Mouse (Mus musculus): ENCODE results near the gene Nkg7.

Nkg7 gene

GRCm38 (mm10) chr7:43447801-43448200 lies 10.9 kb downstream of the Nkg7 start:
- no peak for DNase-seq (ENCODE audit: low spot score in 2 of 2)

DNA sequence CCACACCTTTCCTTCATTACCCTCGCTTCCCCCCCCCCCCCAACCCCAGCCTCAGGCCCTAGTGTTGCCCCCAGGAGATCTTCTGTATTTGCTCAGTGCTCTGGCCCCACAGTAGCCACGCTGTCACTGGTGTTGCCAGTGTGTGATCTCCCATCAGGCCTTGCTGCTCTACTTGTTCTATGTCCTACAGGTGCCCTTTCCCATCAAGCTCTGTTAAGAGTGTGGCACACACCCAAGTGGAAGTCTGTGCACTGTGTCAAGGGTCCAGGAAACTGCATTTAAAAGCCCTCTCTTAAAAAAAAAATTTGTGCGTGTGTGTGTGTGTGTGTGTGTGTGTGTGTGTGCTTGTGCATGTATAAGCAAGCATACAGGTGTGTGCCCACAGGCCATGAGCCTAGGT lies 11.4 kb downstream of the Nkg7 start:
- DNase-seq (ENCODE audit: low spot score in 2 of 2) = no peak

- no peak for DNase-seq (ENCODE audit: low spot score in 2 of 2)
Observed at GRCm38 (mm10) chr7:43449811-43450210, 12.9 kb downstream of the Nkg7 start.

- DNase-seq (ENCODE audit: low spot score in 2 of 2) = no peak
Observed at GRCm38 (mm10) chr7:43451726-43452125, 14.9 kb downstream of the Nkg7 start.

DNA sequence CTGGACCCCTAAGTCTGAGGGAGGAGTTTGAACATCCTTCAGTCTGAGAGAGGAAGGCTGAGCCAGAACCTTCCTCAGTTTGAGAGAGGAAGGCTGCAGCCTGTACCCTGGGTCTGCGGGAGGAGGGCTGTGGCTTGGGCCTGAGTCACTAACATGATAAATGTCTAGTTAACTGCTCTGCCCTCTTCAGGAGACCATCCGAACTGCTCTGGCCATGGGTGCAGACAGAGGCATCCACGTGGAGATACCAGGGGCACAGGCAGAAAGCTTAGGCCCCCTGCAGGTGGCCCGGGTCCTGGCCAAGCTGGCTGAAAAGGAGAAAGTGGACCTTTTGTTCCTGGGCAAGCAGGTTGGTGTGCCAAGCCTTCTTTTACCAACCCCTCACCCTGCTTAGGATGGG lies 15.7 kb downstream of the Nkg7 start:
- no peak for DNase-seq (ENCODE audit: low spot score in 2 of 2)

DNA sequence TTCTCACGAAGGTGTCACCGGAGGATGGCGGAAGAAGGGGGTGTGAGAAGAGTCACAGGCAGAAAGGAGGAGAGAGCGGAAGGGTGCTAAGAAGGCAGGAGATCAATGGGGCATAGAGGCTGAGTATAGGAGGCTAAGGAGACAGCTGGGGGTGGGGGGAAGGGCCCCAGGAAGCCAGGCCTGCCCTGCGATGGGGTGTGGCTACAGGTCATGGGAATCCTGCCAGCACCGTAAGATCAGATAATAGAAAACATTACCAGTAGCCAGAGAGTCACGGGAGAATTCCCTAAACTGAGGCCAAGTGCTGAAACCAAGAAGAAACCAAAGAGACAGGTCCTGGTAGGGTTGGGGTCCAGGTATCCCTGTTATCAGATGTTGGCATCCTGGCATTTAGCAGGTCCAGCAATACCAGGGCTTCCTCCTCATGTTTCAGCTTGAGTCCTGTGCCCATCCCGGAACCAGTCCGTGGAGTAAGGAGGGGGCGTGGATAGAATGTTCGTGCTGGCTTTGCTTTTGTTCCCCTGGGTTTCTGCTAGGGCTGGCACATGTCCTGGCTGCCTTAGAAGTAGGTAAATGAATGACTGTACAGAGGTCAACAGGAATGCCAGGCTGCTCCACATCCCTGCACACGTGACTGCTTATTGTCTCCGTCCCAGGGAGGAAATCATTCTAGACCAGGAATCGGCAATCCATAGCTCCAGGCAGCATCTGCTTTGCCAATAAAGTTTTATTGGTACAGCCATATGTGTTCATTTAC lies 16.9 kb downstream of the Nkg7 start:
- DNase-seq (ENCODE audit: low spot score in 2 of 2) = no peak

- DNase-seq (ENCODE audit: low spot score in 2 of 2) = no peak
Observed at GRCm38 (mm10) chr7:43454371-43454770, 17.5 kb downstream of the Nkg7 start.

GRCm38 (mm10) chr7:43462851-43463250 lies 26.0 kb downstream of the Nkg7 start, which contains the start of gene Vsig10l:
Gene Vsig10l (plus strand): TSS chr7:43463151.
- no peak for DNase-seq (ENCODE audit: low spot score in 2 of 2)

GRCm38 (mm10) chr7:43463976-43464375 lies 27.1 kb downstream of the Nkg7 start:
- DNase-seq (ENCODE audit: low spot score in 2 of 2) = no peak

- no peak for DNase-seq (ENCODE audit: low spot score in 2 of 2)
Observed at GRCm38 (mm10) chr7:43464864-43465343, 28.0 kb downstream of the Nkg7 start.

GRCm38 (mm10) chr7:43465344-43466098 lies 28.6 kb downstream of the Nkg7 start:
- peak; percentile 83 to 88 for DNase-seq (ENCODE audit: low spot score in 2 of 2)

DNA sequence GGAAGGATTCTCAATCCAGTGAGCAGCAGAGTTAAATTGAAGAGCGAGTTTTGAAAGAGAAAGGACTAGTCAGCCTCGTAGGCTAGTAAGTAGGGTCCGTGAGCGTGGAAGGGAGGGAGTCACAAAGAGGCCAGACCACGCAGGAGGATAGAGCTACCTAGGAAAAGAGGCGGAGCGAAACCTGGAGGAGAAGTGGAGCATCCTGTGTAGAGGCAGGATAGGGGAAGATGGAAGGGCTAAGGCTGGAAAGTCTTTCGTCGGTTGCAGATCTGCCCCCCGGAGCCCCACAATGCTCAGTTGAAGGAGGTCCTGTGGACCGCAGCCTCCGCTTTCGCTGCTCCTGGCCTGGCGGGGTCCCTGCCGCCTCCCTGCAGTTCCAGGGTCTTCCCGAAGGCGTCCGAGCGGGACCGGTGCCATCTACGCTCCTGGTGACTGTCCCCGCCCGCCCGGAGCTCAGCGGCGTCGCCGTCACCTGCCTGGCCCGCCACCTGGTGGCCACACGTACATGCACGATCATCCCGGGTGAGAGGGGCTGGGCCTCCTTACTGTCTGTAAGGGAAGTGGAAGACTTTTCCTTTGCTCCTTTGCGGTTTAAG lies 29.3 kb downstream of the Nkg7 start:
- DNase-seq (ENCODE audit: low spot score in 2 of 2) = peak; percentile 72 to 79

DNA sequence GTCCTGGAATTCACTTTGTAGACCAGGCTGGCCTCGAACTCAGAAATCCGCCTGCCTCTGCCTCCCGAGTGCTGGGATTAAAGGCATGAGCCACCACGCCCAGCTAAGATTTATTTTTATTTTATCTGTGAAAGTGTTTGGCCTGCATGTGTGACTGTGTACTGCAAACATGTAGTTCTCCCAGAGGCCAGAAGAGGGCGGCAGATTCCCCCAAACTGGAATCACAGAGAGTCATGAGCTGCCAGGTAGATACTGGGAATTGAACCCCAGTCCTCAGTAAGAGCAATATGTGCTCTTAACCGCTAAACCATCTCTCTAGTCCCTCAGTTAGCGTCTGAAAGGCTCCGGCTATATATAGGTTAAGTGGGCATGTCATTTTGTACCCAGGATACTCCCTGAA lies 33.5 kb downstream of the Nkg7 start:
- no peak for DNase-seq (ENCODE audit: low spot score in 2 of 2)

- no peak for DNase-seq (ENCODE audit: low spot score in 2 of 2)
Observed at GRCm38 (mm10) chr7:43475706-43476105, 38.8 kb downstream of the Nkg7 start.

GRCm38 (mm10) chr7:43476376-43476775 lies 39.5 kb downstream of the Nkg7 start:
- no peak for DNase-seq (ENCODE audit: low spot score in 2 of 2)

DNA sequence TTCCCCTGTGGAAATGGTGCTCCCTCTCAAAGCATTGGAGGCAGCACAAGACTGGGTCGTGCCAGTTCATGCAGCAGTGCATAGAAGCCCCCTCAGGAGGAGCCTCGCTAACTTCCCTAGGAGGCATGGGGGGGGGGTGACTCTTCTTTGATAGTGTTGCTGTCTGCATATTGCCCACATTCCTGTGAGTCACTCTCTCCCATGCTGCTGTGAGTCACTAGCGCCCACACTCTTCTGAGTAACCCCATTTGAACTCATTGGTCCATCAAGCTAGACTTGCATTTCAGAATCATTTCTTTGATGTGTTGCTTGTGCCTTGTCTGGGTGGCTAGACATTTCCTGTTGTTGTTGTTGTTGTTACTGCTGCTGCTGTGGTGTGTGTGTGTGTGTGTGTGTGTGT lies 44.3 kb downstream of the Nkg7 start:
- peak in 1 of 2 experiments; percentile 61 for DNase-seq (ENCODE audit: low spot score in 2 of 2)

DNA sequence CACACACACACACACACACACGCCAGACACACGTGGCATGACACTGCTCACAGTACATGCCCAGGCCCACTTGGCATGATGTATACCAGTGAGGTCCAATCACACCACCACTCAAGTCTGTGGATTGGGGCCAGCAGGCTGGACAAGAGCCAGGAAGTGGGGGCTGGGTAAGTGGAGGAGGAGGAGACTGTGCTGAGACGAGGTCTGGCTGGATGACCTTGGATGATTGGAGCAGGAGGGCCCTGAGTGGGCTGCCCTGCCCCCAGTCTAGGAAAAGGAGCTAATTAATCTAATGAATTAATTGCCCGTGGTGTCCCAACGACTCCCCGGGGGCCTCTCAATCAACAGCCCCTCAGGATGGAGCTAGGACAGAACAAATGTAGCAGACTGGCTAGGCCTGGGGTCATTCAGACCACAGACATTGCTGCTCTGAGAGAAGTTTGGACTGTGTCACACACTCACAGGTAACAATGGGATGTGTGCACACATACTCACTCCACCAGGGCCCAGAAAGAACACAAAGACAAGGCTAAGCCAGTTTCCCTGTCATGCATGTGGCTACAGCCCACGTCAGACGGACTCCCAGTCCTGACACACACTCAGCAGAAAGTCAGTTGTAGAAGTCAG lies 45.3 kb downstream of the Nkg7 start:
- peak in 1 of 2 experiments; percentile 57 for DNase-seq (ENCODE audit: low spot score in 2 of 2)

- DNase-seq (ENCODE audit: low spot score in 2 of 2) = no peak
Observed at GRCm38 (mm10) chr7:43483236-43483635, 46.4 kb downstream of the Nkg7 start.
